Mouse (Mus musculus) hindbrain, embryonic 13.5 days (tissue): Measurements from ENCODE around the gene Setd5. TPM values are rescaled to one million over a fixed set of nuclear protein-coding genes. Genes with fewer than 3 reads are reported as not detected.

ENCODE experiments used
- ATAC-seq: fragments of 200-750 bp; cut with Nextera tagmentation; 2 replicates; pipeline ENCODE4 v1.8.0; 2017; ENCODE audit warnings: moderate TSS enrichment; ENCODE audit not compliant: low FRiP score
- H3K27ac ChIP-seq: fragments of 300-500 bp; sonication (generic); 2 replicates; pipeline ENCODE4 v1.5.1; 2015; ENCODE audit warnings: inconsistent platforms, mild to moderate bottlenecking, moderate library complexity
- H3K27me3 ChIP-seq: fragments of 300-500 bp; sonication (generic); 2 replicates; pipeline ENCODE4 v1.6.1; 2015; ENCODE audit warnings: mild to moderate bottlenecking, inconsistent platforms
- H3K36me3 ChIP-seq: fragments of 300-500 bp; sonication (generic); 2 replicates; pipeline ENCODE4 v1.6.1; 2015; ENCODE audit warnings: mild to moderate bottlenecking, inconsistent platforms
- H3K4me1 ChIP-seq: fragments of 300-500 bp; sonication (generic); replicated peaks from 2 replicates; pipeline ENCODE4 v1.6.1; 2015; ENCODE audit warnings: inconsistent platforms
- H3K4me2 ChIP-seq: fragments of 300-500 bp; sonication (generic); 2 replicates; pipeline ENCODE4 v1.6.1; 2015; ENCODE audit warnings: inconsistent platforms, mild to moderate bottlenecking, moderate library complexity
- H3K4me3 ChIP-seq: fragments of 300-500 bp; sonication (generic); 2 replicates; pipeline ENCODE4 v1.5.1; 2015; ENCODE audit warnings: mild to moderate bottlenecking, inconsistent platforms
- H3K9ac ChIP-seq: fragments of 300-500 bp; sonication (generic); 2 replicates; pipeline ENCODE4 v1.6.1; 2015; ENCODE audit warnings: mild to moderate bottlenecking, inconsistent platforms
- H3K9me3 ChIP-seq: fragments of 300-500 bp; sonication (generic); 2 replicates; pipeline ENCODE4 v1.6.1; 2016; ENCODE audit warnings: inconsistent platforms
- WGBS: fragments of 180-500 bp; shearing (Covaris S2); methylation state at CpG from one replicate; pipeline ENCODE4 v1.1.7; 2015; 5-methylcytosine and 5-hydroxymethylcytosine counted together
- polyA plus RNA-seq: library from polyadenylated mRNA; unstranded; fragments of >200 nt; fragmentation: Nextera tagmentation; extraction: Ambion mirVana; gene quantifications from 2 replicates; pipeline ENCODE4 v1.2.1, GENCODE M21; 2015

Setd5 gene
- 51.2 and 54.7 TPM in 2 replicates for polyA plus RNA-seq

- no peaks in the 10 kb centered on the region for H3K9me3 ChIP-seq
- peak within 1 kb of the TSS; percentile 99 for H3K4me2 ChIP-seq
- peaks cover 49% of the 10 kb centered on the region for H3K4me1 ChIP-seq
- H3K4me3 ChIP-seq: peak within 1 kb of the TSS; percentile 83
- H3K27me3 ChIP-seq: no peaks in the 10 kb centered on the region
- ATAC-seq: peak; percentile 95
- H3K27ac ChIP-seq: peak within 1 kb of the TSS; percentile 100
- peak within 1 kb of the TSS; percentile 96 for H3K9ac ChIP-seq
- no peaks in the 10 kb centered on the region for H3K36me3 ChIP-seq
- 1% methylated on average over 50 of the region's 91 CpGs for WGBS
Measured at GRCm38 (mm10) chr6:113076686-113077516, at the start of gene Setd5. Gene Setd5 (plus strand): TSS chr6:113077365.

GRCm38 (mm10) chr6:113027446-113027845, 49.7 kb upstream of the Setd5 start:
- no peak overlapping the region; the same call in 1 of the 2 replicates for H3K27ac ChIP-seq
- no peaks in the 10 kb centered on the region for H3K36me3 ChIP-seq
- no peaks in the 10 kb centered on the region for H3K9me3 ChIP-seq
- no peak overlapping the region for H3K4me2 ChIP-seq
- no peak overlapping the region for H3K4me3 ChIP-seq
- no peak overlapping the region for H3K9ac ChIP-seq
- H3K27me3 ChIP-seq: 0 out of 2 replicates have a peak, but pooled peaks cover 3% of the 10 kb centered on the region
- 14% methylated on average over 2 of the region's 2 CpGs for WGBS
- H3K4me1 ChIP-seq: peaks cover 13% of the 10 kb centered on the region; the same call in 1 of the 2 replicates
- peak; percentile 46; the same call in 1 of the 2 replicates for ATAC-seq

GRCm38 (mm10) chr6:113029006-113029405, 48.2 kb upstream of the Setd5 start:
- Histone ChIP-seq H3K4me1 (peaks cover 13% of the 10 kb centered on the region; the same call in 1 of the 2 replicates), H3K4me3 (no peak overlapping the region), H3K9ac (no peak overlapping the region), H3K9me3 (no peaks in the 10 kb centered on the region), H3K27me3 (0 out of 2 replicates have a peak, but pooled peaks cover 3% of the 10 kb centered on the region), H3K36me3 (no peaks in the 10 kb centered on the region), H3K27ac (no peak overlapping the region), H3K4me2 (no peak overlapping the region)
- WGBS: 79% methylated on average over 3 of the region's 3 CpGs
- no peak for ATAC-seq

- no peak overlapping the region for H3K4me2 ChIP-seq
- H3K27me3 ChIP-seq: 0 out of 2 replicates have a peak, but pooled peaks cover 3% of the 10 kb centered on the region
- no peak overlapping the region for H3K27ac ChIP-seq
- 0 out of 2 replicates have a peak, but pooled peaks cover 9% of the 10 kb centered on the region for H3K4me1 ChIP-seq
- no peaks in the 10 kb centered on the region for H3K9me3 ChIP-seq
- no peak for ATAC-seq
- 66% methylated on average over 3 of the region's 3 CpGs for WGBS
- no peak overlapping the region for H3K9ac ChIP-seq
- no peaks in the 10 kb centered on the region for H3K36me3 ChIP-seq
- H3K4me3 ChIP-seq: no peak overlapping the region
Measured at GRCm38 (mm10) chr6:113030553-113030952, 46.6 kb upstream of the Setd5 start.

- Histone ChIP-seq H3K27me3 (0 out of 2 replicates have a peak, but pooled peaks cover 3% of the 10 kb centered on the region), H3K4me3 (no peak overlapping the region), H3K36me3 (no peaks in the 10 kb centered on the region), H3K4me2 (no peak overlapping the region), H3K9ac (no peak overlapping the region), H3K4me1 (0 out of 2 replicates have a peak, but pooled peaks cover 9% of the 10 kb centered on the region), H3K9me3 (no peaks in the 10 kb centered on the region), H3K27ac (no peak overlapping the region)
- ATAC-seq: no peak
- WGBS: 73% methylated on average over 10 of the region's 10 CpGs
Measured at GRCm38 (mm10) chr6:113030970-113031660, 46.0 kb upstream of the Setd5 start.

- no peak overlapping the region for H3K27ac ChIP-seq
- H3K27me3 ChIP-seq: 0 out of 2 replicates have a peak, but pooled peaks cover 3% of the 10 kb centered on the region
- no peak overlapping the region for H3K4me2 ChIP-seq
- no peak overlapping the region for H3K9ac ChIP-seq
- 0 out of 2 replicates have a peak, but pooled peaks cover 8% of the 10 kb centered on the region for H3K4me1 ChIP-seq
- H3K9me3 ChIP-seq: no peaks in the 10 kb centered on the region
- H3K36me3 ChIP-seq: no peaks in the 10 kb centered on the region
- no peak overlapping the region for H3K4me3 ChIP-seq
- 76% methylated on average over 3 of the region's 3 CpGs for WGBS
- ATAC-seq: no peak
Measured at GRCm38 (mm10) chr6:113032121-113032520, 45.0 kb upstream of the Setd5 start.

- 92% methylated on average over 2 of the region's 2 CpGs for WGBS
- Histone ChIP-seq H3K9ac (no peak overlapping the region), H3K27ac (no peak overlapping the region), H3K4me2 (no peak overlapping the region), H3K36me3 (no peaks in the 10 kb centered on the region), H3K9me3 (no peaks in the 10 kb centered on the region), H3K4me3 (no peak overlapping the region), H3K27me3 (0 out of 2 replicates have a peak, but pooled peaks cover 3% of the 10 kb centered on the region), H3K4me1 (peaks cover 3% of the 10 kb centered on the region)
- ATAC-seq: no peak
Measured at GRCm38 (mm10) chr6:113033185-113033584, 44.0 kb upstream of the Setd5 start.

GRCm38 (mm10) chr6:113034466-113034865, 42.7 kb upstream of the Setd5 start:
- H3K27me3 ChIP-seq: 0 out of 2 replicates have a peak, but pooled peaks cover 3% of the 10 kb centered on the region
- no peak overlapping the region for H3K4me2 ChIP-seq
- no peak overlapping the region for H3K4me3 ChIP-seq
- whole genome bisulfite sequencing: 82% methylated on average over 6 of the region's 6 CpGs
- no peak for ATAC-seq
- H3K36me3 ChIP-seq: no peaks in the 10 kb centered on the region
- H3K9ac ChIP-seq: no peak overlapping the region
- H3K4me1 ChIP-seq: peaks cover 10% of the 10 kb centered on the region
- no peak overlapping the region for H3K27ac ChIP-seq
- H3K9me3 ChIP-seq: no peaks in the 10 kb centered on the region

GRCm38 (mm10) chr6:113036463-113037175, 40.5 kb upstream of the Setd5 start:
- no peak overlapping the region for H3K9ac ChIP-seq
- no peaks in the 10 kb centered on the region for H3K36me3 ChIP-seq
- H3K9me3 ChIP-seq: no peaks in the 10 kb centered on the region
- no peak for ATAC-seq
- H3K4me1 ChIP-seq: peaks cover 10% of the 10 kb centered on the region
- WGBS: 62% methylated on average over 4 of the region's 4 CpGs
- H3K4me3 ChIP-seq: no peak overlapping the region
- H3K27ac ChIP-seq: no peak overlapping the region
- H3K4me2 ChIP-seq: no peak overlapping the region
- H3K27me3 ChIP-seq: no peaks in the 10 kb centered on the region

- peak overlapping the region; percentile 43; the same call in 1 of the 2 replicates for H3K9ac ChIP-seq
- H3K27ac ChIP-seq: peak overlapping the region; percentile 53
- H3K36me3 ChIP-seq: no peaks in the 10 kb centered on the region
- peak overlapping the region; percentile 22; the same call in 1 of the 2 replicates for H3K4me3 ChIP-seq
- peak; percentile 43; the same call in 1 of the 2 replicates for ATAC-seq
- H3K27me3 ChIP-seq: no peaks in the 10 kb centered on the region
- peaks cover 10% of the 10 kb centered on the region for H3K4me1 ChIP-seq
- peak overlapping the region; percentile 49 for H3K4me2 ChIP-seq
- H3K9me3 ChIP-seq: no peaks in the 10 kb centered on the region
- WGBS: 10% methylated on average over 19 of the region's 19 CpGs
Measured at GRCm38 (mm10) chr6:113037946-113038734, 39.0 kb upstream of the Setd5 start.

GRCm38 (mm10) chr6:113038735-113039058, 38.5 kb upstream of the Setd5 start:
- Histone ChIP-seq H3K4me2 (peak overlapping the region; percentile 49), H3K9ac (peak overlapping the region; percentile 43; the same call in 1 of the 2 replicates), H3K4me3 (no peak overlapping the region), H3K27ac (peak overlapping the region; percentile 53; the same call in 1 of the 2 replicates), H3K9me3 (no peaks in the 10 kb centered on the region), H3K36me3 (no peaks in the 10 kb centered on the region), H3K4me1 (peaks cover 10% of the 10 kb centered on the region), H3K27me3 (no peaks in the 10 kb centered on the region)
- 47% methylated on average over 5 of the region's 5 CpGs for WGBS
- ATAC-seq: no peak
